Mouse (Mus musculus) limb, embryonic 14.5 days (tissue): Measurements from ENCODE around the gene Ddit4. TPM values are rescaled to one million over a fixed set of nuclear protein-coding genes. Genes with fewer than 3 reads are reported as not detected.
A peak's percentile ranks its signal among the peaks of the same experiment; 100 is the strongest.

Source experiments
- ATAC-seq: fragments of 200-750 bp; cut with Nextera tagmentation; 2 replicates; pipeline ENCODE4 v1.8.0; 2017; ENCODE audit warnings: low read depth, moderate number of reproducible peaks, moderate TSS enrichment; ENCODE audit not compliant: low FRiP score
- DNase-seq: peaks from one replicate; pipeline ENCODE4 v3.0.0-alpha.2; 2015; ENCODE audit warnings: low spot score
- H3K27ac ChIP-seq: fragments of 300-500 bp; sonication (generic); replicated peaks from 2 replicates; pipeline ENCODE4 v1.5.1; 2014; ENCODE audit warnings: low read depth, mild to moderate bottlenecking, low read length, moderate library complexity, mixed read lengths
- H3K27me3 ChIP-seq: fragments of 300-500 bp; sonication (generic); 2 replicates; pipeline ENCODE4 v1.6.1; 2014; ENCODE audit warnings: low read length, mixed read lengths; ENCODE audit not compliant: control insufficient read depth, insufficient read depth
- H3K36me3 ChIP-seq: fragments of 300-500 bp; sonication (generic); 2 replicates; pipeline ENCODE4 v1.6.1; 2014; ENCODE audit warnings: mild to moderate bottlenecking, low read length, moderate library complexity, mixed read lengths; ENCODE audit not compliant: control insufficient read depth, insufficient read depth
- H3K4me1 ChIP-seq: fragments of 300-500 bp; sonication (generic); 2 replicates; pipeline ENCODE4 v1.6.1; 2014; ENCODE audit warnings: antibody characterized with exemption, low read length, mixed read lengths; ENCODE audit not compliant: control insufficient read depth, insufficient read depth
- H3K4me2 ChIP-seq: fragments of 300-500 bp; sonication (generic); replicated peaks from 2 replicates; pipeline ENCODE4 v1.6.1; 2014; ENCODE audit warnings: low read depth, mild to moderate bottlenecking, low read length, moderate library complexity; ENCODE audit not compliant: severe bottlenecking
- H3K4me3 ChIP-seq: fragments of 300-500 bp; sonication (generic); replicated peaks from 2 replicates; pipeline ENCODE4 v1.5.1; 2014; ENCODE audit warnings: low read length
- H3K9ac ChIP-seq: fragments of 300-500 bp; sonication (generic); 2 replicates; pipeline ENCODE4 v1.6.1; 2014; ENCODE audit warnings: mild to moderate bottlenecking, low read depth, low read length, moderate library complexity; ENCODE audit not compliant: severe bottlenecking
- H3K9me3 ChIP-seq: fragments of 300-500 bp; sonication (generic); 2 replicates; pipeline ENCODE4 v1.6.1; 2016; ENCODE audit warnings: low read length; ENCODE audit not compliant: control insufficient read depth
- POLR2A ChIP-seq: fragments of 200-500 bp; IDR thresholded peaks from 2 replicates; pipeline ENCODE4 v1.8.0; 2012; ENCODE audit warnings: inconsistent platforms, mild to moderate bottlenecking, moderate library complexity, borderline replicate concordance; ENCODE audit not compliant: insufficient read depth, insufficient read length; ENCODE audit errors: extremely low read depth
- WGBS: fragments of 180-500 bp; shearing (Covaris S2); extraction: QIAGEN DNeasy Blood & Tissue Kit; methylation state at CpG from one replicate; pipeline ENCODE4 v1.1.7; 2014; 5-methylcytosine and 5-hydroxymethylcytosine counted together
- polyA plus RNA-seq, 2 experiments: library from polyadenylated mRNA; depleted of rRNA in 1 of 2; stranded (reverse) in 1 of 2; unstranded in 1 of 2; fragments of >200 nt; fragmentation: Nextera tagmentation in 1 of 2; extraction: Ambion mirVana in 1 of 2; gene quantifications; 2 replicates each; pipeline versions ENCODE4 v1.2.1 to v1.2.3; 2012 to 2014

Gene Ddit4
- polyA plus RNA-seq, 2 experiments, result 8.6 to 117 TPM

- no peaks in the 10 kb centered on the region for H3K9me3 ChIP-seq
- no peak for TF ChIP-seq POLR2A
- DNase-seq, result no peak
Measured at GRCm38 (mm10) chr10:59963609-59964008, 12.0 kb upstream of the Ddit4 start.

GRCm38 (mm10) chr10:59959517-59959916 lies 7.9 kb upstream of the Ddit4 start:
- H3K9ac ChIP-seq, result no peak overlapping the region
- WGBS, result 80% methylated on average over 12 of the region's 12 CpGs
- no peak overlapping the region for H3K4me2 ChIP-seq
- H3K4me1 ChIP-seq, result peaks cover 35% of the 10 kb centered on the region
- DNase-seq (no peak), ATAC-seq (no peak)
- H3K27ac ChIP-seq, result no peak overlapping the region
- no peaks in the 10 kb centered on the region for H3K36me3 ChIP-seq
- H3K27me3 ChIP-seq, result no peaks in the 10 kb centered on the region
- H3K9me3 ChIP-seq, result no peaks in the 10 kb centered on the region
- TF ChIP-seq POLR2A, result no peak
- H3K4me3 ChIP-seq, result no peak overlapping the region

More at GRCm38 (mm10) chr10:59963609-59964008, 12.0 kb upstream of the Ddit4 start:
- ATAC-seq, result no peak
- 50% methylated on average over 2 of the region's 2 CpGs for WGBS
- no peaks in the 10 kb centered on the region for H3K36me3 ChIP-seq
- no peak overlapping the region for H3K9ac ChIP-seq
- H3K4me3 ChIP-seq, result no peak overlapping the region
- H3K4me1 ChIP-seq, result peaks cover 50% of the 10 kb centered on the region
- no peaks in the 10 kb centered on the region for H3K27me3 ChIP-seq
- no peak overlapping the region for H3K4me2 ChIP-seq
- H3K27ac ChIP-seq, result peak overlapping the region; percentile 97

DNA sequence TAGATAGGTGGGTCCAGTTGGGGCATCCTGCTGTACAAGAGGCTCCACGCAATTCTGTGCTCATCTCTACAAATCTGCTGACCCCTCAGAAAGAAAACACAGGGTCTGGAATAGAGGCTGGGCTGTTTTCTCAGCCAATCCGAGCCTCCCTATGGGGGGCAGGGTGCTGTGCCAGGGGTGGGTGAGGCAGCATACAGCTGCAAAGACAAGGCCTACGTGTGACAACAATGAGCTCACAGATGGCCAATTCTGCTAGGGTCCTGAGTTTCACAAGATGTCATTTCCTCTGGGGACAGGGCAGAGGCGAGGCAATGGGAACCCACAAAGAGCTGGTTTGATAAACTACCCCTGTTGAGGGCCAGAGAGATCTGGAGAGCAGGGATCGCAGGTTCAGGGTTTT lies 6.8 kb upstream of the Ddit4 start:
- H3K9ac ChIP-seq, result no peak overlapping the region
- H3K27me3 ChIP-seq, result no peaks in the 10 kb centered on the region
- no peaks in the 10 kb centered on the region for H3K9me3 ChIP-seq
- no peak for DNase-seq
- H3K27ac ChIP-seq, result no peak overlapping the region
- no peak overlapping the region for H3K4me3 ChIP-seq
- TF ChIP-seq POLR2A, result no peak
- H3K4me2 ChIP-seq, result no peak overlapping the region
- H3K36me3 ChIP-seq, result no peaks in the 10 kb centered on the region
- no peak for ATAC-seq
- H3K4me1 ChIP-seq, result peaks cover 25% of the 10 kb centered on the region
- WGBS, result 50% methylated on average over 5 of the region's 5 CpGs

GRCm38 (mm10) chr10:59957171-59958149 lies 5.8 kb upstream of the Ddit4 start:
- ATAC-seq, result no peak
- Histone ChIP-seq H3K4me1 (peaks cover 28% of the 10 kb centered on the region), H3K36me3 (no peaks in the 10 kb centered on the region), H3K4me3 (no peak overlapping the region), H3K9ac (peak overlapping the region; percentile 8; the same call in 1 of the 2 replicates), H3K27me3 (no peaks in the 10 kb centered on the region), H3K9me3 (no peaks in the 10 kb centered on the region), H3K4me2 (peak overlapping the region; percentile 33), H3K27ac (no peak overlapping the region)
- TF ChIP-seq POLR2A, result no peak
- no peak for DNase-seq
- WGBS, result 17% methylated on average over 24 of the region's 25 CpGs

- Histone ChIP-seq H3K36me3 (no peaks in the 10 kb centered on the region), H3K9ac (no peak overlapping the region), H3K27ac (0 out of 2 replicates have a peak overlapping the region, but pooled peaks have one; percentile 28), H3K4me1 (peaks cover 29% of the 10 kb centered on the region), H3K27me3 (no peaks in the 10 kb centered on the region), H3K4me2 (no peak overlapping the region), H3K4me3 (no peak overlapping the region), H3K9me3 (no peaks in the 10 kb centered on the region)
- no peak for DNase-seq
- no peak for TF ChIP-seq POLR2A
- 59% methylated on average over 5 of the region's 5 CpGs for WGBS
- no peak for ATAC-seq
Measured at GRCm38 (mm10) chr10:59956681-59957080, 5.0 kb upstream of the Ddit4 start.
